15 mouse cellular contexts compared by ENCODE assay signal in the genomic region with DNA sequence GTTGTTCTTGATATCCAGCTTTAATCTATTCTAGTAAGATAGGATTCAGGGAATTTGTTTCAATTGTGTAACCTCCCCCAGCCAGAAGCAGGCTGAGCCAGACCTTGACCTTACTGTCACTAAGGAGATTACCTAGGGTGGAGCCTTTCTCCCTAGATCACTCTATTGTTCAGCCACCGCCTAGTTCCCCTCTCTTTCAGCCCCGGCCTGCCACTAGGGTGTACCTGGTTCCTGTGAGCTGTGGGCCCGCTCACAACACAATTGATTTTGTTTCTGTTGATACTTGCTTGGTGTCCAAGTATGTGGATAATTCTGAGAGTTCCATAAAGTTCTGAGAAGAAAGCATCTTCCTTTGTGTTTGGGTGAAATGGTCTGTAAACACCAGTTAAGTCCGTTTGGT.
"Had no signal": no experiment of that assay in that cellular context is flagged by ENCODE, and none has a peak within 500 bp of the region (broad histone marks: within the 10 kb centered on the region; RNA-seq: fewer than 3 reads in every experiment).

No protein-coding gene starts in this region.

- DNase-seq: lung, adult 18-20 months; lung, embryonic 14.5 days; lung, postnatal 10 days; lung, postnatal 4 days; midbrain, embryonic 14.5 days; right cerebral cortex, postnatal 14 days; thymus, adult 2 months; thymus, postnatal 25 days; thymus, postnatal 4 days had no signal

- H3K9ac ChIP-seq: lung, embryonic 14.5 days; midbrain, embryonic 12.5 days; neural tube, embryonic 12.5 days; stomach, embryonic 15.5 days had no signal

- H3K4me1 ChIP-seq: midbrain, embryonic 12.5 days; neural tube, embryonic 12.5 days; stomach, embryonic 15.5 days had no signal

- H3K36me3 ChIP-seq: midbrain, embryonic 10.5 days; midbrain, embryonic 12.5 days; neural tube, embryonic 12.5 days; stomach, embryonic 15.5 days had no signal

- H3K9me3 ChIP-seq: midbrain, embryonic 10.5 days; midbrain, embryonic 12.5 days; neural tube, embryonic 12.5 days; stomach, embryonic 15.5 days had no signal

- H3K4me3 ChIP-seq: midbrain, embryonic 10.5 days; midbrain, embryonic 12.5 days; neural tube, embryonic 12.5 days; stomach, embryonic 15.5 days had no signal

- H3K27me3 ChIP-seq: midbrain, embryonic 12.5 days; neural tube, embryonic 12.5 days; stomach, embryonic 15.5 days had no signal

- H3K27ac ChIP-seq: midbrain, embryonic 10.5 days; midbrain, embryonic 12.5 days; neural tube, embryonic 12.5 days; stomach, embryonic 15.5 days; stomach, postnatal 0 days had no signal

- ATAC-seq: midbrain, embryonic 16.5 days had no signal
